Mouse (Mus musculus): ENCODE measurements around the gene Atf6b.

The Atf6b gene

DNA sequence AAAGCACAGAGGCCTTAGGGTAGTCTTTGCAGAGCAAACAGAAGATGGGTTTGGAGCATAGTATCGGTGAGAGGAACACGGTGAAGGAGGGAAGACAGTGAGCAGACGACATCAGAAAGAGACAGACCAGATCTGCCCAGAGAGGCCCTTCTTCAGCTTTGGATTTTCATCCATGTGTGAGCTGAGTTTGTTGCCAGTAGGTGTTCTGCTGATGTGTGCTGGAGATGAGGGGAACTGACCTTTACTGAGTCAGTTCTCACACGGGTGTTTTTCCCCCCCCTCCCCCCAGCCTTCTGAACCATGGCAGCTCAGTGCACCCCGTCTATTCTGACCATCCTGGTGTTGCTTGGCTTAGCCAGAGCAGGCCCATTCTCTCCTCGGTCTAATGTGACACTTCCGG, 23.3 kb downstream of the Atf6b start, which contains the start of gene Tnxb:
TSS of gene Tnxb (plus strand) at position 301 of the 400 bp plus-strand sequence.
- no peak for DNase-seq (ENCODE audit: low spot score)

DNA sequence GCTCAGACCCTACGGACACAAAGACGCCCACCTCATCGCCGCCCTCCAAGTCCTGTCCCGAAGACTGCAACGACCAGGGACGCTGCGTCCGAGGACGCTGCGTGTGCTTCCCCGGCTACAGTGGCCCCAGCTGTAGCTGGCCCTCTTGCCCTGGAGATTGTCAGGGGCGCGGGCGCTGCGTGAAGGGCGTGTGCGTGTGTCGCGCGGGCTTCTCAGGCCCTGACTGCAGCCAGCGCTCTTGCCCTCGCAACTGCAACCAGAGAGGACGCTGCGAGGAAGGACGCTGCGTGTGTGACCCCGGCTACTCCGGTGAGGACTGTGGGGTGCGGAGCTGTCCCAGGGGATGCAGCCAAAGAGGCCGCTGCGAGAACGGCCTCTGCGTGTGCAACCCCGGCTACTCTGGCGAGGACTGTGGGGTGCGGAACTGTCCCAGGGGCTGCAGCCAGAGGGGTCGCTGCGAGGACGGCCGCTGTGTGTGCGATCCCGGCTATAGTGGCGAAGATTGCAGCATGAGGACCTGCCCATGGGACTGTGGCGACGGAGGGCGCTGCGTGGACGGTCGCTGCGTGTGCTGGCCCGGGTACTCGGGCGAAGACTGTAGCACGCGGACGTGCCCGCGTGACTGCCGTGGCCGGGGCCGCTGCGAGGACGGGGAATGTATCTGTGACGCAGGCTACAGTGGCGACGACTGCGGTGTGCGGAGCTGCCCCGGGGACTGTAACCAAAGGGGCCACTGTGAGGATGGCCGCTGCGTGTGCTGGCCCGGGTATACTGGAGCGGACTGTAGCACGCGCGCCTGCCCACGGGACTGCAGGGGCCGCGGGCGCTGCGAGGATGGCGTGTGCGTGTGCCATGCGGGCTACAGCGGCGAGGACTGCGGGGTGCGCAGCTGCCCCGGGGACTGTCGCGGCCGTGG, 24.5 kb downstream of the Atf6b start:
- DNase-seq (ENCODE audit: low spot score) = no peak

DNA sequence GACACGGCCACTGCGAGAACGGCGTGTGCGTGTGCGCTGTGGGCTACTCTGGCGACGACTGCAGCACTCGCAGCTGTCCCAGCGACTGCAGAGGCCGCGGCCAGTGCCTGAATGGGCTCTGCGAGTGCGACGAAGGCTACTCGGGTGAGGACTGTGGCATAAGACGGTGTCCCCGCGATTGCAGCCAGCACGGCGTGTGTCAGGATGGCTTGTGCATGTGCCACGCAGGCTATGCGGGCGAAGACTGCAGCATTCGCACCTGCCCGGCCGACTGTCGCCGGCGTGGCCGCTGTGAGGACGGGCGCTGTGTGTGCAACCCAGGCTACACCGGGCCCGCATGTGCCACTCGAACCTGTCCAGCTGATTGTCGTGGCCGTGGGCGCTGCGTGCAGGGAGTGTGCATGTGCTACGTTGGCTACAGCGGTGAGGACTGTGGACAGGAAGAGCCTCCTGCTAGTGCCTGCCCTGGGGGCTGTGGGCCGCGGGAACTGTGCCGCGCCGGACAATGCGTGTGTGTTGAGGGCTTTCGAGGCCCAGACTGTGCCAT, 25.4 kb downstream of the Atf6b start:
- no peak for DNase-seq (ENCODE audit: low spot score)

DNA sequence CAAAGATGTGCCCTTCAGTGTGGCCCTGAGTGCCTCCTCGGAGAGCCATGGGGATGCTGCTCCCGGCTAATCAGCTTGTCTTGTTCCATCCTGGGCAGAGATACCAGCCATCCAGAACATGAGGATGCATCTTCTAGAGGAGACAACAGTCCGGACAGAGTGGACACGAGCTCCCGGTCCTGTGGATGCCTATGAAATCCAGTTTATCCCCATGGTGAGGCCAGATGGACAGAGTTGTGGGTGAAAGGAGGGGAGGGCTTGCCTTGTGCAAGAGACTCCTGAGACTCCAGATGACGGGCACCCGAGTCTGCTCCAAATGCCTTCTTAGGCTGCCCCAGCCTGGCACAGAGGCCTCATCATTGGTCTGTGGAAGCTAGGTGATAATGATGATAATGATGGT, 26.2 kb downstream of the Atf6b start:
- DNase-seq (ENCODE audit: low spot score) = no peak

DNA sequence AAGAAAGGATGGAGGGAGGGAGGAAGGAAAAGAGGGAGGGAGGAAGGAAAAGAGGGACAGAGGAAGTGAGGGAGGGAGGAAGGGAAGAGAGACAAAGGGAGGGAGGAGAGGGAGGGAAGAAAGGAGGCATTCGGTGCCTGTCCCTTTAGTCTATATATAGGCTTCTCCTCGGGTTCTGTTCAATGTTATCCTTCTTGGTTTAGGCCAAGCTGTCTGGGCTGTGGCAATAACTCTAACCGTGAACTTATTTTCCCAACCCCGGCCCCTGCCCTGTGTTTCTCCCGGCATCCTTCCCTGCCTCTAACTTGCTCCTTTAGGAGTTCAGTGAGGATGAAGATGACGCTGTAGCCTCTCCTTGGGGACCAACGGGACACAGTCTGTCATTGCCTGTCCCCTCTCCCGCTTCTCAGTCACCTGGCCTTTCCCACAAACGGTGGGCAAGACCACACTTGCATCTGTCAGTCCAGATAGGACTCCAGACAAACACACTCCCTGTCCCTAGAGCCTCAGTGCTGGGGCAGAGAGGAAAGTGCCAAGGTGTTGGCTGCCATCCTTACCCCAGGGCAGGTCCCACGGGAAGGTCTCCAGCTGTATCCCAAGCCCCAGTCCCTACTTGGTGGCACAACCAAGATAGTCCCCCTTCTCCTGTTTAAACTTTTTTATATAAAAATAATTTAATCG, 27.7 kb downstream of the Atf6b start:
- DNase-seq (ENCODE audit: low spot score) = no peak

DNA sequence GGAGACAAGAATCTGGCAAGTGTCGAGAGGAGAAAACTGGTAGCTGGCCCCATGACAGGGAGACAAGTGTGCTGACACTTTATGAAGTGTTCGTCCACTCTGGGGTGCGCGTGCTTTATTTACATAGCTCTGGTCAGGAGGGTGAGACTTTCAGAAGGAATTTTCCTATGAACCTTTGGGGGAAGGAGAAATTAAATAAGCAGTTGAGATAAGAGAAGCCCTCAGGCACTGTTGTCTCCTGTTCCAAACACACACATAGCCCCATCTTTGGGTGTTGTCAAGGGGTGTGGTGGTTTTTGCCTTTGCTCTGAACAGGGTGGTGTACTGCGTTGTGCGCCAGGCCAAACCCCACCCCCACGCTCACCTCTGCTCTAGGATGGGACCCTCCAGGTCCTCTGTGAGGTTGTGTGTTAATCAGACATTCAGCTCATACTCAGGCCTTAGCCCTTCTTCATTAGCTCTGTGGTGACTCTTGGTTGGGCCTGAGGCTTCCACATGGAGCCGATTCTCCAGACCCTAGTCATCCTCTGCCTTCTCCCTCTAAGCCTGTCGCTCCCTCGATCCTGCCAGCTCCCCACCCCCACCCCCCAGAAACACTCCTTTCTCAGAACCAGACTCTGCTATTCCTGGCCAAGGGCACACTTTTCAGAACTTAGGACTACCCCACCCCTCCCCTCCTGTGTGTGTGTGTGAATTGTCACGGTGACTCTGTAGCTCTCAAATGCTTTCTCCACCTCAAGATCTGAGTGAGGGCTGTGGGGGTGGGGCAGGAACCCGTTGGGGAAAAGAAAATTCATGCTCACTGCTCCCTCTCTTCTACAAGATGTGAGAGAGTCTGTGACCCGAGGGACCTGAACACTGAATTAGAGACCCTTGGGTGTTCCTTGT, 28.5 kb downstream of the Atf6b start:
- no peak for DNase-seq (ENCODE audit: low spot score)

DNA sequence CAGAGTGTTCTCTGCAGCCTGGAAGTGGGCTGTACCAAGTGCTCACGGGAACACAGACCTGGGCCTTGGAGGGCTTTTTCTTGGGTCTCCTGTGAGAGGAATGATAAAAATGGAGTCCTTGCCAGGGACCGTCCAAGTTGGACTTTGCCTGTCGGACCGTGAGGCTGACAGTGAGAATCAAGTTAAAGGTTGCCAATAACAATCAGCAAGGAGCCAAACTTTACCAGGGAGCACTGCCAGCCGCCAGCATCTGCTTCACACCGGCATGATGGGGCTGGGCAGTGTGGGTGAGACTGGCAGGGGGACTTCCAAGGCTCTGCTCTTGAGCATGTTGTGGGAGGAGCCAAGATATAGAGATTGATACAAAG, 29.1 kb downstream of the Atf6b start:
- no peak for DNase-seq (ENCODE audit: low spot score)

DNA sequence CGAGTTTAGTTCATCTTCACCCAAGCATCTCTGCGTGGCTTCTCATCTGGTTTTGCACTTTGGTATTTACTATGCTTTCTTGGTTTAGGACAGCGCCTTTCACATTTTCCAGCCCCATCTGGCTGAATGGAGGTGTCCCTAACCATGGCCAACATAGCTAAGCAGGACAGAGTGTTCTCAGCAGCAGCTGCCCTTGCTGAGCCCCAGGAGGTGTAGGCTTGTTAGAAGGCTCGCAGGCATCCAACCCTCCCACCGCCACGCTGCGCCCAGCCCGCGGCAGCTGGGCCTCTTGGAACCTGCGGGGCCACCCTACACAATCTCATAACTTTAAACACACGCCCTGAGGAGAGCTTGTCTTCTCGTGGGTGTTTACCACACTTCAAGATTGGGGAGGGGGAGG, 29.7 kb downstream of the Atf6b start:
- DNase-seq (ENCODE audit: low spot score) = no peak

DNA sequence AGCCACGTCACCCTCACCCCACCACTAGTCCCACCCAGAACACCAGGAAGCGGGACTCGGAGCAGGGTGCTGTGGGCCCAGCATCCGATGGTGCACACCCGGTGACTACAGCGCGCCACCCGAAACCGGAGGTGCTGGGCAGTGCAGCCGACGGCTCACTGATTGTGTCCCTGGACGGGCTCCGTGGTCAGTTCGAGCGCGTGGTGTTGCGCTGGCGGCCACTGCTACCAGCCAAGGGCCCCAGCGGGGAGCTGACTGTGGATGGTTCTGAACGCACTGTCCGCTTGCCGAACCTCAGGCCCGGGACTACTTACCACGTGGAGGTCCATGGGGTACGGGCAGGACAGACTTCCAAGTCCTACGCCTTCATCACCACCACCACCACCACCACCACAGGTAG, 33.2 kb downstream of the Atf6b start:
- no peak for DNase-seq (ENCODE audit: low spot score)

DNA sequence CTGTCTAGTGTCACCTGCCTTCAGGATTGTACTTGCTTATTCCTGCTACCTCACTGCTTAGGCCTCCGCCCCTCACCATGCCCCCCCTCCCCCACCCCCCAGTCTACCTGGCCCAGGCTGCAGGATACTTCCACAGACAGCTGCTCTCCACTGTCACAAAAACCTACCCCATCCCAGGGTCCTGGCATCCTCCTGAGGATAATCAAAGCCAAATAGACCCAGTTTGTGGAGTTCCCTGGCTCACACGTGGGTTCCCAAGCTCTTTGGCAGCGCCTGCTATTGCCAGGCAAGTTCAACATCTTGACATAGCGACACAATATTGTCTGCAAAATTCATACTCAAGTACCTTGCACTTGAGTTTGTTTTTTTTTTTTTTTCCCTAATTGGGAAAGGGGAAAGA, 33.7 kb downstream of the Atf6b start:
- no peak for DNase-seq (ENCODE audit: low spot score)

DNA sequence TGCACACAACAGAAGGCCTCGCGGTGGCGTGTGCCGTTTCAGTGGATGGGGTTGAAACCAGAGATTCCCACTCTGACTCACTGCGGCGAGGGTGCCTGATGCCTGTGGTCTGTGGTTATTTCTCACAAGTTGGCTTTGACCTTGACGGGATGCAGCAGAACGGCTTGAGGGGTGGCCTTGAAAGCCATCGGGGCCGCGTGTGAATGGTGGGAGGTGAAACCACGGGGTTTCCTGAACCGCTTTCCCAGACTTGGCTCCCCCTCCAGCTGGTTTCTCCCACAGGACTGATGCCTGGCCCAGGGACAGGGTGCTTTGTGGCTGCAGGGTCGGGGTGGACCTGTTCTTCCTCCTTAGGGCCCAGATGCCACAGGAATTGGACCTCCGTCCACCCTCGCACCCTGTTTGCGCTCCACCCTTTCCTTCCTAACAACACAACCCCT, 34.2 kb downstream of the Atf6b start:
- DNase-seq (ENCODE audit: low spot score) = no peak

DNA sequence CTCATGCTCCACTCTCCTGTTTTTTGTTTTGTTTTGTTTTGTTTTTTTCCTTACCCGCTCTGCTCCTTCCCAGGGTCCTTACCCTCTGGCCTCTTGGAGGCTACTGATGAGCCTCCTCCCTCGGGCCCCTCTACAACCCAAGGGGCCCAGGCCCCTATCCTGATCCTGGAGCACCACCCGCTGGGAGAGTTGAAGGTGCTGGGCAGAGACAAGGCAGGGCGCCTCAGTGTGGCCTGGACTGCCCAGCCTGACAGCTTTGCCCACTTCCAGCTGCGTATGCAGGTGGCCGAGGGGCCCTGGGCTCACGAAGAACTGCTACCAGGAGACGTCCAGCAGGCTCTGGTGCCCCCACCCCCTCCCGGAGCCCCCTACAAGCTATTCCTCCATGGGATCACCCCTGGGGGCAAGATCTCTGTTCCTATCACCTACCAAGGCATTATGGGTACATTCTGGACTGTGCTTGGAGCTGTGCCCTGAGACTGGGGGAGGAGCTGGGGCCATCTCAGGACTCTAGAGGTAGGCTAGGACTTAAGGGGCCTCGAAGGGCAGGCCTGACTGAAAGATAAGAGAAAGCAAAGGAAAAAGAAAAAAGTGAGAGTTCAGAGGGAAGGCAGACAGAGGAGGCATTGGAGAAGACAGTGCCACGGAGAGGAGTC, 35.1 kb downstream of the Atf6b start:
- no peak for DNase-seq (ENCODE audit: low spot score)

DNA sequence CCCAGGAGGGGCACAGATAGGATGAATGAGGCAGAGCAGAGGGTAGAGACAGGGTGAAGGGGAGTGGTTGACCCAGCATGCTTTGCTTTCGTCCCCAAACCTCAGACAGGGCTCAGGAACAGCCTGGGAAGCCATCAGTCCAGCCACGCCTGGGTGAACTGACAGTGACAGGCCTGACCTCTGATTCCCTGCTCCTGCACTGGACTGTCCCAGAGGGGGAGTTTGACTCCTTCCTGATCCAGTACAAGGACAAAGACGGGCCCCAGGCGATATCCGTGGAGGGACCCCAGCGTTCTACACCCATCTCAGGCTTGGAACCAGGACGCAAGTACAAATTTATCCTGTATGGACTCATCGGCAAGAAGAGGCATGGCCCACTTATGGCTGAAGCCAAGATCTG, 36.2 kb downstream of the Atf6b start:
- no peak for DNase-seq (ENCODE audit: low spot score)

DNA sequence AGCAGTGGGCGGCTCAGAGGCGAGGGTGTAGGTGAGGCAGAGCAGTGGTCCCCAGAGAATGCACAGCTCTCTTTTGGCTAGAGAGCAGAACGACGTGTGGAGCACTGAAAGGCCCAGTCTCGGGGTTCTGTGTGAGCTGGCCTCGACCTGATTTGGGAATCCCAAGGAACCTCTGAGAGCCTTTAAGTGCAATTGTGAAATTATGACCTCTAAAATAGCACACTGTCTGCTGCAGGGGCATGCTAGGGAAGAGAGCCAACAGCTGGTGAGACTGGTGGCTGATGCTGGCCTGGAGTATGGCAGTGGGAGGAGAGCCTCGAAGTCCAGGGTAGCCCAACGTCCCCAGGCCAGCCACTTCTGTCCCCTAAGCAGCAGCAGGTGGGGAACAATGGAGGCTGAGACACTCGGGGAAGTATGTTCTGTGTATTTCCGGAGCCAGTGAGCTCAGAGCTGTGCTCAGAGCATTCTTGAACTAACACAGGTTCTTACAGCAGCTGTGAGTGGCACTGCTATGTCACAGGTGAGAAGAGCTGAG, 36.8 kb downstream of the Atf6b start:
- DNase-seq (ENCODE audit: low spot score) = no peak

DNA sequence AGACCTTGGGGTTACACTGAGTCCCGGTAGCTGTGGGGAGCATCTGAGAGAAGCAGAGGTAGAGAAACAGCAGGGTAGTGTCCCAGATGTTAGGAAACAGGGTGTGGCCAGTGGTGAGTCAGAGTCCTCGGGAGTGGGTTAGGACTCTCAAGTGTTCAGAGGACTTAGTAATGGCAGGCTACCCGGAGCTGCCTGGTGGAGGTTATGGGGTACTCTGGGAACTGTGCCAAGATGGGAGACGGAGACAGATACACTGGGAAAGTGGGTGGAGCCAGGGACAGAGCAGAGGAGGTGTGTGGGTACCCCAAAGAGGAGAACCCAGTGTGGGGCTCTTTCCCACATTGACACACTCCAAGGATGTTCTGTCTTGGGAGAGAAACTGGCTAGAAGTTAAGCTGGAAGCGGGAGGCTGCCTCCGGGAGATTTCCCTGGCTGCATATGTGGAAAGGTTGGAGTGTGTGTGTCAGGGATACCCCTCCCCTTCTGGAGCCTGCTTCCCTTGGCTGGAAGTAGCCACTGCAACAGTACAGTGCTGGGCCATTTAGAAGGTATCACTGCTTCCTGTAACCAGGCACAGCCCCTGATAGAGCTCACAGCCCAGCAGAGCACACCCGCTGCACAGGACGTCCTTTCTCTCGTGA, 37.4 kb downstream of the Atf6b start:
- DNase-seq (ENCODE audit: low spot score) = no peak

DNA sequence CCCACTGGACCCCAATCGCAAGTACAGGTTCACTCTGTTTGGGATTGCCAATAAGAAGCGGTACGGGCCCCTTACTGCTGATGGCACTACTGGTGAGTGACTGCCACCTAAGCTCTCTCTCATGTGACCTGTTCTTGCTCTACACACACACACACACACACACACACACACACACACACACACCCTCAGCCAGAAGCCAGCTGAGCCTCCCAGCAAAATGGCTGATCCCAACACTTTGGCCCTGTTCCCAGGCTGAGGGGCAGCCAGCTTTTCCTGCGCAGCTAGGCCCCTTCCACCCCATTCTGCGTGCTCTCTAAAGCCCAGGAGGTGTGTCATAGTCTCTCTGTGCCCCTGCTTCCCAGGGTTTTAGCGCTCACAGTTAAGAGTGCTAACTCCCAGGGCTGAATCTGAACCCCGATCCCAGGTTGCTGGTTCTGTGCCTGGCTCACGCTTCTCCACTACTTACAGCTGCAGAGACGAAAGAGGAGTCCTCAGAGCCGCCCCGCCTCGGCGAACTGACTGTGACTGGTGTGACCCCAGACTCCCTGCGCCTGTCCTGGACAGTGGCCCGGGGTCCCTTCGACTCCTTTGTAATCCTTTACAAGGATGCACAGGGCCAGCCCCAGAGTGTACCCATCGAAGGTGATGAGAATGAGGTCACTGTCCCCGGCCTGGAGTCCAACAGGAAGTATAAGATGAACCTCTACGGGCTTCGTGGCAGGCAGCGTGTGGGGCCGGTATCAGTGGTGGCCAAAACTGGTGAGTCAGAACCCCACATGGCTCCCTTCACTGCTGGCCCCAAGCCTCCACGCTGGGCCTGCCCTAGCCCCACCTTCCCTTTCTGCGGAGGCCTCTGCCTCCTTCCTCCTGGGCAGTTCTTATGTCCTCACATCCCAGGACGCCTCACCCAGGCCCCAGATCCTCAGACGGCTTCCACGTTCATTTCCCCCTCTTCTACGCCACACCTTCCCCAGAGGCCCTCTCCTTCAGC, 38.5 kb downstream of the Atf6b start:
- DNase-seq (ENCODE audit: low spot score) = no peak

DNA sequence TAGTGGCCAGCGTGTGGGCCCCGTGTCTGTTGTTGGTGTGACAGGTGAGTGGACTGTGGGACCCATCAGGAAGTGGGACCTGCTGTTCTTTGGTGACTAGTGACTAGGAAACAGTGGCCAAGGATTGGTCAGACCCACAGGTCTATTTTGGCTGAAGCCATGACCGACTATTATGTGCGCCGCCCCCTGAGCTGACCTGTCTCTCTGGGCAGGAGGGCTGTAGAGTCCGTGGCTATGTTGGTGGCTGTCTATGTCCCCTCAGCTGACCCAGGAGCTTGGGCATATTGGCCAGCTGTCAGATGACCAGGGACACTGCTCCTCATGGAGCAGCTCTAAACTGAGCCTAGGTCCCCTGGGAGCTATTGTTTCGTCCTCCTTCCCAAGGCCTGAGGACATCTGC, 41.9 kb downstream of the Atf6b start:
- DNase-seq (ENCODE audit: low spot score) = no peak

DNA sequence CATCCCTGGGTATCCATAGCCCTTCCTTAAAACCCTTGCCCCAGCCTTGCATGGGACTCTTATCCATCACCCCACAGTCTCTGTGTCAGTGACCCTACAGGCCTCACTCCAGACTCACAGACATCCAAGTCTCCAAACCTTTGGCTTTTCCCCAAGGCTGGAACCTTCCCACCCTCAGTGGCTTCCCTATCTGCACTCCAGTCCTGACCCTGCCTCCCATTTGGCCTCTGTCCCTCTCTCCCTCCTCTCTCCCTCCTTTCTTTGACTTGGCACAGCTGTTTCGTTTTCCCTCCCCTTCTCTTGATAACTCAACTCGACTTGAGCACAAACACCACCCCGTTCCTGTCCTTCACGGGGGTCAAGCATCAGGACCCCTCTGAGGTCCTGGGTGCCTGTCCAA, 43.5 kb downstream of the Atf6b start:
- DNase-seq (ENCODE audit: low spot score) = no peak

DNA sequence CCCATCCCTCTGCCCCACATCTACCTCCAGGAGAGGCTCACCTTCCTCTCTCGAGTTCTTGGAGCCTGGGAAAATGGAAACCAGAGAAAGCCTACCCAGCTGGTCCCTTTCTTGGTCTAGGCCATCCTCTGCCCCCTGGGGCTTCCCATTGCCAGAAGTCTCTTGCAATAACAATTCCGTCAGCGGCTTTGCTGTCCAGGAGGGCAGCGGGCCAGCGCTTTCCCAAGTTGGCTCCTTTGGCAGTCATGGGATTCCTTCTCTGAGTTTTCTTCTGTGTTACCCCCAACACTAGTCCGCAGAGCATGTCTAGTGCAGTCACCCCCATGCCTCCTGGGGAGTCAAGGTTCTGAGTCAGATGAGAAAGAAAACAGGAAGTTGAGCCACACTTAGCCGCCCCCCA, 46.0 kb downstream of the Atf6b start:
- DNase-seq (ENCODE audit: low spot score) = no peak

Measured in layer of hippocampus, adult 11-12 months (tissue).